Mouse (Mus musculus): ENCODE measurements around the gene Baz1b.

DNA sequence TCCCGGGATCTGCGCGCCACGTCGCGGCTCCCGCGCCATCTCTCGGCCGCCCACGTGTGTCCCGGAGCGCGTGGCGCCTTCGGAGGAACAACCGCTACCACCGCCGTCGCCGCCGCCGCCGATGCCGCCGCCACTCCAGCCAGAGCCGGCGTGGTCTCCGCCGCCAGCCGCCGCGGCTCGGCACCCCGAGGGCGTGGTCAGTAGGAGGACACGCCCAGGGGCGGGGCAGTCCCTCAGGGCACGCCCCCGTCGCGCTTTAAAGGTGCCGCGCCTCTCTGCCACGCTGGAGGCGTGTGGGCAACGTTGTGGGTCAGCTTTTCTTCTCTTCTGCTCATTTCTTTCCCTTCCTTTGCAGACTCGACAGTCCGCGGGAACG is 64.0 kb downstream of the Baz1b start, which contains the start of gene Fzd9:
- TF ChIP-seq CTCF (IDR thresholded peaks at IDR 0.05; ENCODE audit: control insufficient read depth, insufficient read depth, insufficient read length) (no peak), MAX (IDR thresholded peaks at IDR 0.05) (no peak), MYOG (IDR thresholded peaks at IDR 0.05; ENCODE audit: control insufficient read depth, extremely low read depth, insufficient read length) (no peak), USF1 (IDR thresholded peaks at IDR 0.05; ENCODE audit: low read depth) (no peak), CEBPB (IDR thresholded peaks at IDR 0.05; ENCODE audit: low read depth) (no peak), MYOD1 (IDR thresholded peaks at IDR 0.05; ENCODE audit: control insufficient read depth, insufficient read length, low read depth) (no peak), FOSL1 (IDR thresholded peaks at IDR 0.05; ENCODE audit: insufficient read depth, low read length, poor library complexity, severe bottlenecking) (no peak)

All from C2C12 (cell line).